Mouse (Mus musculus): Measurements from ENCODE around the gene Tjp3. TPM values are rescaled to one million over a fixed set of nuclear protein-coding genes. Genes with fewer than 3 reads are reported as not detected.

Tjp3 gene
- polyA plus RNA-seq, 1 experiment: 8.1 TPM

DNA sequence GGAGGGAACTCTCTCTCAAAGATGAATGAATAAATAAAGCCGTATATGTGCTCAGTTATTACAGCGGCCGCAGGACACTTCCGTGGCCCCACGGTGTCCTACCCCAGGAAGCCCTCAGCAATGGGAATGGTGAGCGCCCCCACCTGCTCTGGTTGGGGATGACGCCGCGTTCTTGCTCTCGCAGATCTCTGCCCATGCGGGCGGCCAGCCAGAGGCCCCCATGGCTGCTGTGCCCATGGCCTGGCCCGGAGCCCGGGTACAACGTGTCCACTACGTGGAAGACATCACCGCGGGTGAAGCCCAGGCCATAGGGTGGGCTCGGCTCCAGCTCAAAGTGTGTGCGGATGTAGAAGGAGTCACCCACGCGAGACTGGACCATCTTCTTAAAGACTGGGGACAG lies 13.7 kb downstream of the Tjp3 start:
- TF ChIP-seq CTCF (IDR thresholded peaks at IDR 0.05; ENCODE audit: extremely low read depth, insufficient read depth, insufficient read length, insufficient replicate concordance): no peak
- Histone ChIP-seq H3K27me3 (ENCODE audit: control insufficient read depth, insufficient read depth, low read length) (no peaks in the 10 kb centered on the region), H3K27ac (ENCODE audit: insufficient read depth, low read length) (no peak overlapping the region), H3K4me3 (ENCODE audit: extremely low read depth, insufficient read depth, insufficient read length) (no peak overlapping the region), H3K36me3 (ENCODE audit: control insufficient read depth, insufficient read depth, low read length) (peaks cover 14% of the 10 kb centered on the region), H3K4me1 (ENCODE audit: control insufficient read depth, insufficient read depth, insufficient read length) (no peaks in the 10 kb centered on the region)
- no peak for DNase-seq (ENCODE audit: low read depth in 1 of 2, low spot score in 2 of 2)
- 94% methylated on average over 22 of the region's 22 CpGs for WGBS

DNA sequence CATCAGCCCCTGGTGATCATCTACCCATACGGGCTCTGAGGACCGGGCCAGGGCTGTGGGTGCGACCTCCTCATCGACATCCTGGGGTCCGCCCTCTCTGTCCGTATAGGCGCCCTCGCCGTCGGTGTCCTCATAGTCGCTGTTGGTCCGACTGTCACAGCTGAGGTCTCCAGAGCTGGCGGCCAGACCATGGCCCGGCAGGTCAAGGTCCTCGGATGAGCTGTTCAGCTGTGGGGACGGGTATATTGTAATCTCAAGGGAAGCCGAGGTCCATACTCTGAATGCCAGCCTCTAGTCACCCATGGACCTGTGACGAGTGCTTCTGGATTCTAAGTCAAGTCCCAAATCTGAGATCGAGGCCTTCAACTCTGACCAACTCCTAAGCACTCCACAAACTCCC lies 17.5 kb downstream of the Tjp3 start:
- peaks cover 27% of the 10 kb centered on the region for H3K36me3 ChIP-seq (ENCODE audit: control insufficient read depth, insufficient read depth, low read length)
- no peak for DNase-seq (ENCODE audit: low read depth in 1 of 2, low spot score in 2 of 2)
- peaks cover 2% of the 10 kb centered on the region; the same call in 1 of the 2 replicates for H3K4me1 ChIP-seq (ENCODE audit: control insufficient read depth, insufficient read depth, insufficient read length)
- no peaks in the 10 kb centered on the region for H3K27me3 ChIP-seq (ENCODE audit: control insufficient read depth, insufficient read depth, low read length)
- TF ChIP-seq POLR2A (IDR thresholded peaks at IDR 0.05; ENCODE audit: low read depth, low read length) (no peak), CTCF (IDR thresholded peaks at IDR 0.05; ENCODE audit: extremely low read depth, insufficient read depth, insufficient read length, insufficient replicate concordance) (no peak)
- no peak overlapping the region for H3K27ac ChIP-seq (ENCODE audit: insufficient read depth, low read length)
- 95% methylated on average over 19 of the region's 19 CpGs for WGBS
- H3K4me3 ChIP-seq (ENCODE audit: extremely low read depth, insufficient read depth, insufficient read length): no peak overlapping the region

DNA sequence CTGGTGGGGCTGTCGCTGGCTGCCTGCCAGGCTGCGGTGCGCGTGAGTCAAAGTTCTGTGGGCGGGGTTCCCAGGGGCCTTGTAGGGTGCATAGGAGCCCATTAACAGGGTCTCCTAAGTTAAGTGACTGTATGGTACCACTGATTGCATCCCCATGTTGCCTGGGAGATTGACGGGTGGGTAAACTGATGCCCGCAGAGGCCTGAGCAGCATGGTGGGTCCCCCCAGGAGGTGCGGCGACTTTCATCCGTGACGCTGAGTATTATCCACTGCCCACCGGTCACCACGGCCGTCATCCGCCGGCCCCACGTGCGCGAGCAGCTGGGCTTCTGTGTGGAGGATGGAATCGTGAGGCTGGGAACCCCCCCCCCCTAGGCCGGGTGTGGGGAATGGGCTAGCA lies 19.0 kb downstream of the Tjp3 start:
- 95% methylated on average over 21 of the region's 21 CpGs for WGBS
- TF ChIP-seq CTCF (IDR thresholded peaks at IDR 0.05; ENCODE audit: extremely low read depth, insufficient read depth, insufficient read length, insufficient replicate concordance): no peak
- no peak for TF ChIP-seq POLR2A (IDR thresholded peaks at IDR 0.05; ENCODE audit: low read depth, low read length)

DNA sequence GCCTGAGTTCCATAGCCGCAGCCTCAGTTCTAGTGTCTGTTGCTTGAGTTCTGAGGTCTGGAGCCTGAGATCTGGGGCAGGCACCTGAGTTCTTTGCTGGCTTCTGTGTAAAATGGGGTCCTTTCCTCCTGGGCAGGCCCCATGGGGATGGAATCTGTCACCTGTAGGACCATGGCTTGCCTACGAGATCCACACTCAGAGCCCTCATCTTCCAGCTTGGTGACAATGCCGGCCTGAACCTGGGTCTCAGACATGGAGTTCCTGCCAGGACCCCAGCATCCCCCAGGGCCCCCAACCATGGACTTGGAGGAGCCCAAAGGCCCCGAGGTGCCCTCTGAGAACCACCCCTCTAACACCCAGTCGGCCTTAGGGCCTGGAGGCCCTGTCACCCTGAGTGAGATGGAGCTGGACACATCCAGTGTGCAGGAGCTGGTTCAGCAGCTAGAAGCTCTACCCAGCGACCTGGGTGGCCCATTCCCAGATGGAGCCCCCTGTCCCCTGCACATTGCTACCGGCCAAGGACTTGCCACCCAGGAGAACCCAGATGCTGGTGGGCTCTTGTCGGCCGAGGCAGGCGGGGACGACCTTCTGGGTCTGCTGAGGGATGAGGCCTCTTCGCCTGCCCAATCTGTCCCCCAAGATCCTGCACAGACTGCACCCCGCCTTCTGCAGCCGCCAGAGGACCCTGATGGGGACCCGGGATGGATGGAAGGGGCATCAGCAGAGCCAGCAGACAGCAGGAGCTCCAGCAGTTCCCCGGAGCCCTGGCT lies 22.6 kb downstream of the Tjp3 start:
- peaks cover 33% of the 10 kb centered on the region for H3K36me3 ChIP-seq (ENCODE audit: control insufficient read depth, insufficient read depth, low read length)
- H3K27ac ChIP-seq (ENCODE audit: insufficient read depth, low read length): no peak overlapping the region
- WGBS: 86% methylated on average over 16 of the region's 16 CpGs

More for the DNA sequence above, 19.0 kb downstream of the Tjp3 start:
- Histone ChIP-seq H3K27ac (ENCODE audit: insufficient read depth, low read length) (no peak overlapping the region), H3K27me3 (ENCODE audit: control insufficient read depth, insufficient read depth, low read length) (no peaks in the 10 kb centered on the region), H3K36me3 (ENCODE audit: control insufficient read depth, insufficient read depth, low read length) (peaks cover 27% of the 10 kb centered on the region), H3K4me1 (ENCODE audit: control insufficient read depth, insufficient read depth, insufficient read length) (peaks cover 9% of the 10 kb centered on the region; the same call in 1 of the 2 replicates), H3K4me3 (ENCODE audit: extremely low read depth, insufficient read depth, insufficient read length) (no peak overlapping the region)
- DNase-seq (ENCODE audit: low read depth in 1 of 2, low spot score in 2 of 2): no peak

DNA sequence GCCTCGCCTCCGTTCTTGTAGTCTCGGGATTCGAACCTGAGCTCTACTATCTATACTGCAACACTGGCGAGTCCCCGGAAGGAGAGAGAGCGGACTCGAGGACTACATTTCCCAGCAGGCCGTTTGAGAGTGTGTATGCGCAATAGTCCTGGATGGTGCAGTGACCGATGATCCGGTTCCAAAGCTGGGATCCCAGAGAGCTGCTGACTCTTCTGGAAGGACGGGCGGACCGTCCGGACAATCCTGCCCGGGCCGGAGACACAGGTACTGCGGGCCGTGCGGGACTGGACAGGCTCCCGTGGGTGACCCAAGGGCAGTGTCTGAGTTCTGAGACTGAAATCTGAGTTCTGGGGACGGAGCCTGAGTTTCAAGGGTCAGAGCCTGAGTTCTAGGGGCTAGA lies 23.3 kb downstream of the Tjp3 start:
- TF ChIP-seq POLR2A (IDR thresholded peaks at IDR 0.05; ENCODE audit: low read depth, low read length) (no peak; the same call in 1 of the 2 replicates), CTCF (IDR thresholded peaks at IDR 0.05; ENCODE audit: extremely low read depth, insufficient read depth, insufficient read length, insufficient replicate concordance) (no peak)
- Histone ChIP-seq H3K27ac (ENCODE audit: insufficient read depth, low read length) (0 out of 2 replicates have a peak overlapping the region, but pooled peaks have one; percentile 31), H3K4me1 (ENCODE audit: control insufficient read depth, insufficient read depth, insufficient read length) (peaks cover 12% of the 10 kb centered on the region; the same call in 1 of the 2 replicates), H3K27me3 (ENCODE audit: control insufficient read depth, insufficient read depth, low read length) (no peaks in the 10 kb centered on the region), H3K4me3 (ENCODE audit: extremely low read depth, insufficient read depth, insufficient read length) (peak overlapping the region; percentile 77), H3K36me3 (ENCODE audit: control insufficient read depth, insufficient read depth, low read length) (peaks cover 29% of the 10 kb centered on the region)
- WGBS: 12% methylated on average over 23 of the region's 23 CpGs
- peak; percentile 49 to 70 for DNase-seq (ENCODE audit: low read depth in 1 of 2, low spot score in 2 of 2)

More for the DNA sequence above, 22.6 kb downstream of the Tjp3 start:
- TF ChIP-seq CTCF (IDR thresholded peaks at IDR 0.05; ENCODE audit: extremely low read depth, insufficient read depth, insufficient read length, insufficient replicate concordance) (no peak), POLR2A (IDR thresholded peaks at IDR 0.05; ENCODE audit: low read depth, low read length) (no peak)
- Histone ChIP-seq H3K4me3 (ENCODE audit: extremely low read depth, insufficient read depth, insufficient read length) (peak overlapping the region; percentile 77), H3K27me3 (ENCODE audit: control insufficient read depth, insufficient read depth, low read length) (no peaks in the 10 kb centered on the region), H3K4me1 (ENCODE audit: control insufficient read depth, insufficient read depth, insufficient read length) (peaks cover 12% of the 10 kb centered on the region; the same call in 1 of the 2 replicates)
- no peak for DNase-seq (ENCODE audit: low read depth in 1 of 2, low spot score in 2 of 2)

DNA sequence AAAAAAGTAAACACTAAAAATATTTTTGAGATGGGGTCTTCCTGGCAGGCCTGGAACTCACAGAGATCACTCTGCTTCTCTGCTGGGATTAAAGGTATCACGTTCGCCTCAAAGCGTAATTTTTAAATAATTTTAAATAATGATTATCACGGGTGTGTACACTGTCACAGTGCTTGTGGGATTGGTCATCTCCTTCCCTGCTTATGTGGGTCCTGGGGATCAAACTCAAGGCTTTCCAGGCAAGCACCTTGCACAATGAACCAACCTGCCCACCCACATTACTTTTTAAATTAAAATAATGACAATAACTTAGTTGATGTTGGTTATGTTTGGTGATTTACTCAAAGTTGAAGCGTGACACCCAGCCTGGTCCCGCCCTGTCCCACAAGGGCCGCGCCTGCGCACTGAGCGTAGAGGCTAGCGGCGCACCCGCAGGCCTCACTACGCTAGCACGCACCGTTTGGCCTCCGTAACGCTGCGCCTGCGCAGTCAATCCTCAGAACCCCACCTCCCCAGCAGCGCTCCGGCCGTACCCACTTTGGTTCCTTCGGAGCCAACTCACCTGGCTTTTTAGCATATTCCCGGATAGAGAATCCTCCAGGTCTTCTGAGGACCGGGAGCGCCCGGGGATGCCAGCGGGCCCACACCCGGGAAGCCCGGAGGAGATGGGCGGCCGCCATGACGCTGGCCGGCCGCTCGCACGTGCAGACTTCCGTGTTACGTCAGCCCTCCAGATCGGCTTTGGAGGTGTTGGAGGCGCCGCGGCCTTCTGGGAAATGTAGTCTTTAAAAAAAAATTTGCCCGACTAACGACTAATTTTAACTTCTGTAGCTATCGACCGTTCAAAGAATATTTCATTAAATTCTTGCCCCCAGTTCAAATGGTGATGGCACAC lies 24.9 kb downstream of the Tjp3 start, which contains the start of the genes Mrpl54 and Apba3:
TSS of gene Mrpl54 (minus strand) at position 724 of the 895 bp plus-strand sequence.
TSS of gene Apba3 (plus strand) at position 750 of the 895 bp plus-strand sequence.
- TF ChIP-seq POLR2A (IDR thresholded peaks at IDR 0.05; ENCODE audit: low read depth, low read length): peak; percentile 18; the same call in 1 of the 2 replicates
- no peak for TF ChIP-seq CTCF (IDR thresholded peaks at IDR 0.05; ENCODE audit: extremely low read depth, insufficient read depth, insufficient read length, insufficient replicate concordance)
- under 1% methylated on average over 48 of the region's 48 CpGs for WGBS
- peak; percentile 94 to 96 for DNase-seq (ENCODE audit: low read depth in 1 of 2, low spot score in 2 of 2)

More for the DNA sequence above, 24.9 kb downstream of the Tjp3 start, which contains the start of the genes Mrpl54 and Apba3:
- Histone ChIP-seq H3K4me3 (ENCODE audit: extremely low read depth, insufficient read depth, insufficient read length) (peak within 1 kb of the TSS; percentile 95), H3K4me1 (ENCODE audit: control insufficient read depth, insufficient read depth, insufficient read length) (peaks cover 12% of the 10 kb centered on the region; the same call in 1 of the 2 replicates), H3K36me3 (ENCODE audit: control insufficient read depth, insufficient read depth, low read length) (peaks cover 20% of the 10 kb centered on the region), H3K27ac (ENCODE audit: insufficient read depth, low read length) (peak within 1 kb of the TSS; percentile 96), H3K27me3 (ENCODE audit: control insufficient read depth, insufficient read depth, low read length) (no peaks in the 10 kb centered on the region)

Data from spleen, adult 2 months (tissue).